Comparison of ENCODE assay signal across 10 mouse cellular contexts in genomic region chr17:67629211-67629657, GRCm38 (mm10). TPM values are rescaled to one million over a fixed set of nuclear protein-coding genes. Genes with fewer than 3 reads are reported as not detected.
A peak's percentile ranks its signal among the peaks of the same experiment; 100 is the strongest.
DNase-seq lines count a peak whose midpoint lies in the region; ATAC-seq and TF ChIP-seq lines count a peak whose summit lies in the region.
"Had no signal": no experiment of that assay in that cellular context is flagged by ENCODE, and none has a peak within 500 bp of the region (broad histone marks: within the 10 kb centered on the region; RNA-seq: fewer than 3 reads in every experiment).

No protein-coding gene starts in this region.

- peaks cover 11% of the 10 kb centered on the region for H3K4me1 ChIP-seq in limb, embryonic 12.5 days (replicated peaks)
- H3K4me1 ChIP-seq in cerebellum, adult 2 months (ENCODE audit: control insufficient read depth, insufficient read depth, low read length): no peaks in the 10 kb centered on the region

- no peaks in the 10 kb centered on the region for H3K36me3 ChIP-seq in limb, embryonic 12.5 days

- H3K9me3 ChIP-seq in limb, embryonic 12.5 days: no peaks in the 10 kb centered on the region

- H3K9ac ChIP-seq in limb, embryonic 12.5 days (replicated peaks): no peak overlapping the region

- H3K27ac ChIP-seq in left cerebral cortex, adult 2 months: no peak overlapping the region
- H3K27ac ChIP-seq in limb, embryonic 12.5 days: no peak overlapping the region
- H3K27ac ChIP-seq in cerebellum, adult 2 months (ENCODE audit: insufficient read depth, low read length): no peak overlapping the region

- peak overlapping the region; percentile 23; the same call in 1 of the 2 replicates for H3K4me2 ChIP-seq in limb, embryonic 12.5 days

- 16% methylated on average over 13 of the region's 13 CpGs for WGBS in limb, embryonic 12.5 days
- 4% methylated on average over 13 of the region's 13 CpGs for WGBS in cerebellum, adult 2 months

- no peak overlapping the region for H3K4me3 ChIP-seq in left cerebral cortex, adult 2 months
- no peak overlapping the region for H3K4me3 ChIP-seq in limb, embryonic 12.5 days (replicated peaks)
- no peak overlapping the region for H3K4me3 ChIP-seq in cerebellum, adult 2 months (replicated peaks; ENCODE audit: insufficient read depth, low read depth, low read length)

- peaks cover 2% of the 10 kb centered on the region; the same call in 1 of the 2 replicates for H3K27me3 ChIP-seq in limb, embryonic 12.5 days
- H3K27me3 ChIP-seq in cerebellum, adult 2 months (ENCODE audit: control insufficient read depth, insufficient read depth, low read length): no peaks in the 10 kb centered on the region; the same call in 1 of the 2 replicates

- no peak for TF ChIP-seq CTCF in left cerebral cortex, adult 2 months (IDR thresholded peaks at IDR 0.05)
- TF ChIP-seq CTCF in cerebellum, adult 2 months (IDR thresholded peaks at IDR 0.05; ENCODE audit: borderline replicate concordance, insufficient read depth, low read depth, low read length): no peak

- no peak for TF ChIP-seq POLR2A in cerebellum, adult 2 months (IDR thresholded peaks at IDR 0.05; ENCODE audit: borderline replicate concordance, insufficient read depth, low read length)

- peak; percentile 65 for DNase-seq in left cerebral cortex, postnatal 4 days
- DNase-seq in left cerebral cortex, adult 2 months (ENCODE audit: extremely low spot score in 1 of 2, low spot score in 2 of 2): no peak
- DNase-seq in embryo, embryonic 11 days: peak; percentile 54
- DNase-seq in heart, adult 8-10 months (ENCODE audit: low spot score): peak; percentile 68
- DNase-seq in ovary, postnatal 14 days (ENCODE audit: low spot score): peak; percentile 27
- no peak for DNase-seq in MN1 (ENCODE audit: low spot score)
- DNase-seq in cerebellum, adult 2 months: no peak

- intact Hi-C loops in left cerebral cortex, postnatal 4 days (cut with DNase I): no loop called here
- intact Hi-C loops in left cerebral cortex, adult 2 months (cut with DNase I): no loop called here

- ATAC-seq in limb, embryonic 12.5 days (ENCODE audit: insufficient number of reproducible peaks, insufficient read depth, low FRiP score, low TSS enrichment, low read depth): 0 out of 2 replicates have a peak, but pooled peaks have one; percentile 34

RNA-seq across cellular contexts. Expression of gene Lrrc30, which starts 3.3 kb away (rescaled TPM):
- not detected for total RNA-seq in left cerebral cortex, postnatal 4 days (2021)
- total RNA-seq in left cerebral cortex, adult 2 months (2021): not detected
- total RNA-seq in heart, adult 8-10 months (2022): under 1 TPM; 0.28 to 0.60 (median 0.43) TPM
- polyA plus RNA-seq in limb, embryonic 12.5 days (2016; fragmentation: Nextera tagmentation; extraction: Ambion mirVana): 0.11 TPM in 1 of 2 replicates, not detected in the other
- polyA plus RNA-seq in cerebellum, adult 2 months (2012; rRNA removed): not detected in 2 replicates
- total RNA-seq: layer of hippocampus, postnatal 10 days had no signal
- polyA plus RNA-seq: spleen, adult 2 months had no signal

Comparison
In these comparisons a context has a peak if more than half of its experiments do, and no peak if none do; other contexts are left out.
1. DNase-seq: peak in left cerebral cortex, postnatal 4 days (single experiment), embryo, embryonic 11 days (single experiment), heart, adult 8-10 months (single experiment) and ovary, postnatal 14 days (single experiment); none in left cerebral cortex, adult 2 months (0 of 2), MN1 (single experiment) and cerebellum, adult 2 months (0 of 2).